Mouse (Mus musculus) brain, embryonic 14.5 days (tissue): Measurements from ENCODE around the gene Ltbr.

Source experiments
- CTCF ChIP-seq: fragments of 200-500 bp; IDR thresholded peaks from 2 replicates; pipeline ENCODE4 v1.5.1; 2012; ENCODE audit warnings: inconsistent platforms, mild to moderate bottlenecking, moderate library complexity, borderline replicate concordance; ENCODE audit not compliant: insufficient read depth, insufficient read length; ENCODE audit errors: extremely low read depth
- POLR2A ChIP-seq: fragments of 200-500 bp; IDR thresholded peaks from 2 replicates; pipeline ENCODE4 v1.6.1; 2012; ENCODE audit warnings: mild to moderate bottlenecking, inconsistent platforms, borderline replicate concordance; ENCODE audit not compliant: poor library complexity, insufficient read depth, insufficient read length, severe bottlenecking; ENCODE audit errors: extremely low read depth

DNA sequence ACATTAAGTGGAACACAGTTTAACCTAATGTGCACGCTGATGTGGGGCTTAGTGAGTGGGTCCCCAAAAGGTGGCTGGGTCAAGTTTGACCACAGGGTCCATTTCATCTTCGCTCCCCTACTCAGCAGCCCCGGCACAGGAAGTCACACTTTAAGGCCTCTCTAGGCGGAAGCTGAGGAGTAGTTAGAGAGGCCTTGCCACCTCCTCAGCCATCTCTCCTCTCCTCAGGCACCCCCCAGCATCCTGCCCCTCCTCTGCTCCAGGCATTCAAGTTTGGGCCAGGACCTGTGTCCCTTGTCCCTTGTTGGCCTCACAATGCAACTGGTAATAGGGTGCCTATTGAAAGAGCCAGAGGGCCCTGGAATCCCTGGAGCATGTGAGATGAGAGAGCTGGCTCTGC lies 40.0 kb upstream of the Ltbr start:
- TF ChIP-seq CTCF (no peak), POLR2A (no peak)
